Mouse (Mus musculus): ENCODE measurements around the gene Tnks1bp1.

- TF ChIP-seq CTCF (IDR thresholded peaks at IDR 0.05) (no peak), POLR2A (IDR thresholded peaks at IDR 0.05; ENCODE audit: insufficient read depth, low read depth, low read length) (no peak)
Observed at GRCm38 (mm10) chr2:85067903-85068625, 20.2 kb downstream of the Tnks1bp1 start.
